Mouse (Mus musculus) MEL (cell line): ENCODE results near the gene Dnaaf3. TPM values are rescaled to one million over a fixed set of nuclear protein-coding genes. Genes with fewer than 3 reads are reported as not detected.

Experiments used
- DNase-seq: peaks from one replicate; pipeline ENCODE4 v3.0.0; 2011; ENCODE audit warnings: low read depth, low spot score
- H3K27ac ChIP-seq: 2 replicates; pipeline ENCODE4 v1.5.1; 2012; ENCODE audit warnings: low read depth, mild to moderate bottlenecking, control low read depth, low read length, moderate library complexity; ENCODE audit not compliant: control insufficient read depth
- H3K27me3 ChIP-seq, 2 experiments: fragments of 150-350 bp in 1 of 2; sonication (generic) in 1 of 2; 2 replicates each; pipeline ENCODE4 v1.6.1; 2012; ENCODE audit warnings: low read length in 2 of 2, mild to moderate bottlenecking in 2 of 2, improper control_type of control experiment in 1 of 2, moderate library complexity in 1 of 2; ENCODE audit not compliant: insufficient read depth in 2 of 2, control insufficient read depth in 1 of 2
- H3K36me3 ChIP-seq, 2 experiments: 2 replicates each; pipeline ENCODE4 v1.6.1; 2012 to 2014; ENCODE audit warnings: low read length in 2 of 2, improper control_type of control experiment in 1 of 2, inconsistent platforms in 1 of 2, mild to moderate bottlenecking in 1 of 2; ENCODE audit not compliant: insufficient read depth in 2 of 2, control insufficient read depth in 1 of 2
- H3K4me1 ChIP-seq, 2 experiments: fragments of 150-350 bp in 1 of 2; sonication (generic) in 1 of 2; 2 replicates each; pipeline ENCODE4 v1.6.1; 2012; ENCODE audit warnings: low read length in 2 of 2, improper control_type of control experiment in 1 of 2, mild to moderate bottlenecking in 1 of 2; ENCODE audit not compliant: insufficient read depth in 2 of 2, control insufficient read depth in 1 of 2
- H3K4me3 ChIP-seq, 2 experiments: fragments of 150-350 bp in 1 of 2; sonication (generic) in 1 of 2; 2 replicates each; pipeline ENCODE4 v1.5.1; 2012; ENCODE audit warnings: low read depth in 2 of 2, low read length in 2 of 2, mild to moderate bottlenecking in 2 of 2, moderate library complexity in 2 of 2, control low read depth in 1 of 2, improper control_type of control experiment in 1 of 2; ENCODE audit not compliant: control insufficient read depth in 1 of 2, insufficient read depth in 1 of 2
- H3K79me2 ChIP-seq: 2 replicates; pipeline ENCODE4 v1.6.1; 2012; ENCODE audit warnings: mild to moderate bottlenecking, low read length, moderate library complexity; ENCODE audit not compliant: control insufficient read depth, poor library complexity, insufficient read depth
- H3K9ac ChIP-seq: 2 replicates; pipeline ENCODE4 v1.6.1; 2012; ENCODE audit warnings: low read depth, mild to moderate bottlenecking, control low read depth, low read length, moderate library complexity; ENCODE audit not compliant: control insufficient read depth, poor library complexity, severe bottlenecking
- H3K9me3 ChIP-seq: fragments of 150-350 bp; sonication (generic); replicated peaks from 2 replicates; pipeline ENCODE4 v1.6.1; 2012; ENCODE audit warnings: mild to moderate bottlenecking, low read length, improper control_type of control experiment, moderate library complexity; ENCODE audit not compliant: insufficient read depth
- BHLHE40 ChIP-seq: IDR thresholded peaks from 2 replicates; pipeline ENCODE4 v1.6.1; 2012; ENCODE audit warnings: low read depth, mild to moderate bottlenecking, inconsistent platforms, low read length, improper control_type of control experiment, borderline replicate concordance
- CHD1 ChIP-seq: IDR thresholded peaks from 2 replicates; pipeline ENCODE4 v1.6.1; 2012; ENCODE audit warnings: low read depth, mild to moderate bottlenecking, inconsistent platforms, low read length, improper control_type of control experiment
- CHD2 ChIP-seq: IDR thresholded peaks from 2 replicates; pipeline ENCODE4 v1.6.1; 2011; ENCODE audit warnings: low read length, improper control_type of control experiment
- CTCF ChIP-seq, 3 experiments: IDR thresholded peaks in 2 of 3; conservative IDR thresholded peaks in 1 of 3; 2 replicates each; pipeline ENCODE4 v1.5.1; 2011 to 2012; ENCODE audit warnings: low read length in 3 of 3, low read depth in 2 of 3, mild to moderate bottlenecking in 2 of 3, improper control_type of control experiment in 1 of 3, inconsistent platforms in 1 of 3, mixed read lengths in 1 of 3, moderate library complexity in 1 of 3; ENCODE audit not compliant: control insufficient read depth in 1 of 3, insufficient read depth in 1 of 3, poor library complexity in 1 of 3, severe bottlenecking in 1 of 3
- ELF1 ChIP-seq: IDR thresholded peaks from 2 replicates; pipeline ENCODE4 v1.6.1; 2014; ENCODE audit warnings: low read depth, mild to moderate bottlenecking, inconsistent platforms, low read length, improper control_type of control experiment, moderate library complexity
- EP300 ChIP-seq, 2 experiments: IDR thresholded peaks; 2 replicates each; pipeline ENCODE4 v1.6.1; 2011; ENCODE audit warnings: improper control_type of control experiment in 2 of 2, low read length in 2 of 2, low read depth in 1 of 2, mild to moderate bottlenecking in 1 of 2
- GABPA ChIP-seq: IDR thresholded peaks from 2 replicates; pipeline ENCODE4 v1.6.1; 2012; ENCODE audit warnings: low read depth, mild to moderate bottlenecking, inconsistent platforms, low read length, improper control_type of control experiment, moderate library complexity
- GATA1 ChIP-seq: IDR thresholded peaks from 2 replicates; pipeline ENCODE4 v1.6.1; 2011; ENCODE audit warnings: low read depth, low read length, improper control_type of control experiment
- HCFC1 ChIP-seq: IDR thresholded peaks from 2 replicates; pipeline ENCODE4 v1.6.1; 2012; ENCODE audit warnings: low read depth, mild to moderate bottlenecking, inconsistent platforms, low read length, improper control_type of control experiment, moderate library complexity
- MAZ ChIP-seq: IDR thresholded peaks from 2 replicates; pipeline ENCODE4 v1.6.1; 2012; ENCODE audit warnings: low read depth, mild to moderate bottlenecking, inconsistent platforms, low read length, improper control_type of control experiment
- MXI1 ChIP-seq: IDR thresholded peaks from 2 replicates; pipeline ENCODE4 v1.6.1; 2011; ENCODE audit warnings: mild to moderate bottlenecking, low read depth, low read length, improper control_type of control experiment
- MYB ChIP-seq: IDR thresholded peaks from 2 replicates; pipeline ENCODE4 v1.6.1; 2011; ENCODE audit warnings: mild to moderate bottlenecking, low read depth, low read length, improper control_type of control experiment
- MYC ChIP-seq: IDR thresholded peaks from 2 replicates; pipeline ENCODE4 v1.6.1; 2011; ENCODE audit warnings: low read depth, mild to moderate bottlenecking, low read length, improper control_type of control experiment, moderate library complexity
- NELFE ChIP-seq: IDR thresholded peaks from 2 replicates; pipeline ENCODE4 v1.6.1; 2011; ENCODE audit warnings: low read depth, low read length, improper control_type of control experiment
- POLR2A ChIP-seq, 2 experiments: IDR thresholded peaks; 2 replicates each; pipeline ENCODE4 v1.6.1; 2011 to 2012; ENCODE audit warnings: low read length in 2 of 2, mild to moderate bottlenecking in 2 of 2, control low read depth in 1 of 2, improper control_type of control experiment in 1 of 2, low read depth in 1 of 2, moderate library complexity in 1 of 2; ENCODE audit not compliant: control insufficient read depth in 1 of 2, insufficient read depth in 1 of 2, poor library complexity in 1 of 2
- POLR2AphosphoS2 ChIP-seq: IDR thresholded peaks from 2 replicates; pipeline ENCODE4 v1.6.1; 2011; ENCODE audit warnings: low read length, improper control_type of control experiment
- RAD21 ChIP-seq: IDR thresholded peaks from 2 replicates; pipeline ENCODE4 v1.6.1; 2011; ENCODE audit warnings: mild to moderate bottlenecking, low read depth, low read length, improper control_type of control experiment
- RCOR1 ChIP-seq: IDR thresholded peaks from 2 replicates; pipeline ENCODE4 v1.6.1; 2012; ENCODE audit warnings: low read depth, mild to moderate bottlenecking, inconsistent platforms, low read length, improper control_type of control experiment
- SMC3 ChIP-seq: IDR thresholded peaks from 2 replicates; pipeline ENCODE4 v1.6.1; 2011; ENCODE audit warnings: low read depth, low read length, improper control_type of control experiment
- TAL1 ChIP-seq: IDR thresholded peaks from 2 replicates; pipeline ENCODE4 v1.6.1; 2012; ENCODE audit warnings: mild to moderate bottlenecking, inconsistent platforms, low read length, moderate library complexity, mixed read lengths
- TBP ChIP-seq: IDR thresholded peaks from 2 replicates; pipeline ENCODE4 v1.8.0; 2011; ENCODE audit warnings: low read depth, low read length, improper control_type of control experiment
- TCF12 ChIP-seq: IDR thresholded peaks from 2 replicates; pipeline ENCODE4 v1.6.1; 2014; ENCODE audit warnings: low read depth, mild to moderate bottlenecking, inconsistent platforms, low read length, improper control_type of control experiment, moderate library complexity
- USF1 ChIP-seq: IDR thresholded peaks from 2 replicates; pipeline ENCODE4 v1.6.1; 2014; ENCODE audit warnings: low read depth, mild to moderate bottlenecking, inconsistent platforms, low read length, improper control_type of control experiment, moderate library complexity
- ZC3H11A ChIP-seq: IDR thresholded peaks from 2 replicates; pipeline ENCODE4 v1.6.1; 2012; ENCODE audit warnings: low read depth, mild to moderate bottlenecking, inconsistent platforms, low read length, improper control_type of control experiment
- ZMIZ1 ChIP-seq: IDR thresholded peaks from 2 replicates; pipeline ENCODE4 v1.6.1; 2012; ENCODE audit warnings: low read depth, mild to moderate bottlenecking, inconsistent platforms, low read length, improper control_type of control experiment, moderate library complexity
- polyA plus RNA-seq, 2 experiments: library from polyadenylated mRNA; stranded (reverse) in 1 of 2; unstranded in 1 of 2; fragments of >175 nt in 1 of 2; fragments of >200 nt in 1 of 2; gene quantifications; 2 replicates each; pipeline versions ENCODE4 v1.2.1 to v1.2.4; 2012; ENCODE audit warnings: low replicate concordance in 2 of 2, low read depth in 1 of 2; ENCODE audit not compliant: insufficient read length in 2 of 2, insufficient read depth in 1 of 2, missing spikeins in 1 of 2
- total RNA-seq: library from RNA; depleted of rRNA; stranded (reverse); fragments of 300-350 nt; gene quantifications from 2 replicates; pipeline ENCODE4 v1.2.3, GENCODE M21; 2012

Gene Dnaaf3
- total and polyA plus RNA-seq, 3 experiments = 0.73 to 2.9 TPM; not detected in 1

- no peak for TF ChIP-seq CHD2
- no peak for TF ChIP-seq POLR2AphosphoS2
- no peak for TF ChIP-seq MYB
- peak; percentile 50 for TF ChIP-seq SMC3
- TF ChIP-seq GABPA = no peak
- TF ChIP-seq CTCF (IDR thresholded peaks at IDR 0.05 in 2 of 3, conservative IDR thresholded peaks at IDR 0.05 in 1 of 3; ENCODE audit: control insufficient read depth in 1 of 3, insufficient read depth in 1 of 3, low read depth in 2 of 3, low read length in 3 of 3, poor library complexity in 1 of 3, severe bottlenecking in 1 of 3) = peak; percentile 79 to 97 (median 92)
- TF ChIP-seq MYC = no peak
- TF ChIP-seq RAD21 = peak; percentile 2; the same call in 1 of the 2 replicates
- H3K79me2 ChIP-seq = no peaks in the 10 kb centered on the region
- H3K9ac ChIP-seq = no peak overlapping the region
- peaks cover 0 to 21% of the 10 kb centered on the region in 2 experiments; a peak in 2 of 4 replicates for H3K36me3 ChIP-seq
- no peaks in the 10 kb centered on the region for H3K27me3 ChIP-seq
- no peaks in the 10 kb centered on the region for H3K9me3 ChIP-seq
- peaks cover 3 to 24% of the 10 kb centered on the region in 2 experiments for H3K4me1 ChIP-seq
- DNase-seq = peak; percentile 74
- no peak overlapping the region for H3K4me3 ChIP-seq
- no peak overlapping the region for H3K27ac ChIP-seq
Observed at GRCm38 (mm10) chr7:4513236-4513635, 19.0 kb downstream of the Dnaaf3 start.

GRCm38 (mm10) chr7:4511489-4512224 is 20.6 kb downstream of the Dnaaf3 start:
- TF ChIP-seq BHLHE40 = no peak
- TF ChIP-seq TAL1 = peak; percentile 44
- no peak for TF ChIP-seq HCFC1
- TF ChIP-seq POLR2A (IDR thresholded peaks at IDR 0.05; ENCODE audit: control insufficient read depth in 1 of 2, insufficient read depth in 1 of 2, low read depth in 1 of 2, low read length in 2 of 2, poor library complexity in 1 of 2) = no peak
- no peak for TF ChIP-seq RAD21
- no peak for TF ChIP-seq NELFE
- peak; percentile 40 to 56; a peak in 3 of 4 replicates for TF ChIP-seq EP300 (IDR thresholded peaks at IDR 0.05; ENCODE audit: low read depth in 1 of 2, low read length in 2 of 2)
- TF ChIP-seq CHD1 = no peak
- peak; percentile 22; the same call in 1 of the 2 replicates for TF ChIP-seq RCOR1
- TF ChIP-seq POLR2AphosphoS2 = no peak
- TF ChIP-seq GATA1 = peak; percentile 54
- TF ChIP-seq ELF1 = no peak
- no peak for TF ChIP-seq CTCF (IDR thresholded peaks at IDR 0.05 in 2 of 3, conservative IDR thresholded peaks at IDR 0.05 in 1 of 3; ENCODE audit: control insufficient read depth in 1 of 3, insufficient read depth in 1 of 3, low read depth in 2 of 3, low read length in 3 of 3, poor library complexity in 1 of 3, severe bottlenecking in 1 of 3)
- no peak for TF ChIP-seq TBP
- no peak for TF ChIP-seq MYB
- no peak for TF ChIP-seq MAZ
- TF ChIP-seq ZMIZ1 = no peak
- no peak for TF ChIP-seq ZC3H11A
- no peak for TF ChIP-seq USF1
- no peak for TF ChIP-seq MXI1
- 0 out of 2 replicates have a peak, but pooled peaks have one; percentile 31 for TF ChIP-seq TCF12
- TF ChIP-seq, all 39 proteins: peak for 5

More at GRCm38 (mm10) chr7:4511489-4512224, 20.6 kb downstream of the Dnaaf3 start:
- Histone ChIP-seq H3K27ac (peak overlapping the region; percentile 3), H3K36me3 (peaks cover 0 to 25% of the 10 kb centered on the region in 2 experiments; a peak in 2 of 4 replicates), H3K79me2 (no peaks in the 10 kb centered on the region), H3K4me3 (no peak overlapping the region), H3K27me3 (no peaks in the 10 kb centered on the region), H3K9ac (no peak overlapping the region), H3K4me1 (peaks cover 3 to 26% of the 10 kb centered on the region in 2 experiments), H3K9me3 (no peaks in the 10 kb centered on the region)
- DNase-seq = peak; percentile 56
